In the genomic region with DNA sequence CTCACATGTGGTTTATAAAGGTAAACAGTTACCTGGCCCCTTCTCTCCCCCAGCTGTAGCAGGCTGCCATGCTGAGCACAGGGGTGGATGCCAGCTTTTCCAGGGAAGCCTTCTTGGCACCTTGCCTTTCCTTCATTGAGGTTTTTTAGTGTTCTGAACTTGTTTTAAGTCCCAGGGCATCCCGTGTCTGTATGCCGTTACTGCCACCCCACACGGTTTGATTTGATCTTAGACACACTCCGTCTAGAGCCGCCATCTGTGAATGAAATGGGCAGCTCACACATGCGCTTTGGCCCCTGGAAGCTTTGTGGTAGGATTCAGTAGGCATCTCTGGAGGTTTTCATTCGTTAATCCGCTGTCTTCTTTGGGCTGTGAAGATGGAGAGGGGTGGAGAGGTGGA, we compare ENCODE assay signal across 13 mouse cellular contexts. TPM values are rescaled to one million over a fixed set of nuclear protein-coding genes. Genes with fewer than 3 reads are reported as not detected.
"Had no signal": no experiment of that assay in that cellular context is flagged by ENCODE, and none has a peak within 500 bp of the region (broad histone marks: within the 10 kb centered on the region; RNA-seq: fewer than 3 reads in every experiment).

No protein-coding gene starts in this region.

- H3K9ac ChIP-seq: kidney, embryonic 15.5 days; liver, embryonic 12.5 days; lung, embryonic 14.5 days; midbrain, embryonic 13.5 days had no signal

- ATAC-seq: liver, embryonic 12.5 days; midbrain, embryonic 13.5 days had no signal

- H3K4me2 ChIP-seq: kidney, embryonic 15.5 days; liver, embryonic 12.5 days; lung, embryonic 14.5 days; midbrain, embryonic 13.5 days had no signal

- H3K4me1 ChIP-seq: liver, embryonic 12.5 days had no signal

- DNase-seq: kidney, adult 2 months; kidney, postnatal 14 days; layer of hippocampus, adult 9-11 months; layer of hippocampus, postnatal 36 days; left cerebral cortex, postnatal 4 days; lung, embryonic 14.5 days; lung, postnatal 10 days; thymus, postnatal 4 days had no signal

- H3K4me3 ChIP-seq: kidney, embryonic 15.5 days; liver, embryonic 12.5 days; midbrain, embryonic 13.5 days had no signal

- H3K27ac ChIP-seq: kidney, embryonic 15.5 days; liver, embryonic 12.5 days; macrophage; midbrain, embryonic 13.5 days; stomach, postnatal 0 days had no signal

- H3K36me3 ChIP-seq: kidney, embryonic 15.5 days; liver, embryonic 12.5 days; midbrain, embryonic 13.5 days had no signal

- H3K27me3 ChIP-seq: kidney, embryonic 15.5 days; liver, embryonic 12.5 days; midbrain, embryonic 13.5 days had no signal

- H3K9me3 ChIP-seq: kidney, embryonic 15.5 days; midbrain, embryonic 13.5 days had no signal

RNA-seq across cellular contexts. Expression of gene Wasf3, which starts 23.8 kb away (rescaled TPM):
- polyA plus RNA-seq: macrophage had no signal
